Mouse (Mus musculus): ENCODE results near the gene Armh3. TPM values are rescaled to one million over a fixed set of nuclear protein-coding genes. Genes with fewer than 3 reads are reported as not detected.

Gene Armh3
- polyA plus RNA-seq (2014; fragmentation: Illumina TruSeq; extraction: RNeasy Lipid Tissue Mini Kit (QIAGEN cat#74804); ENCODE audit: low read depth, low replicate concordance): 7.2 TPM

DNA sequence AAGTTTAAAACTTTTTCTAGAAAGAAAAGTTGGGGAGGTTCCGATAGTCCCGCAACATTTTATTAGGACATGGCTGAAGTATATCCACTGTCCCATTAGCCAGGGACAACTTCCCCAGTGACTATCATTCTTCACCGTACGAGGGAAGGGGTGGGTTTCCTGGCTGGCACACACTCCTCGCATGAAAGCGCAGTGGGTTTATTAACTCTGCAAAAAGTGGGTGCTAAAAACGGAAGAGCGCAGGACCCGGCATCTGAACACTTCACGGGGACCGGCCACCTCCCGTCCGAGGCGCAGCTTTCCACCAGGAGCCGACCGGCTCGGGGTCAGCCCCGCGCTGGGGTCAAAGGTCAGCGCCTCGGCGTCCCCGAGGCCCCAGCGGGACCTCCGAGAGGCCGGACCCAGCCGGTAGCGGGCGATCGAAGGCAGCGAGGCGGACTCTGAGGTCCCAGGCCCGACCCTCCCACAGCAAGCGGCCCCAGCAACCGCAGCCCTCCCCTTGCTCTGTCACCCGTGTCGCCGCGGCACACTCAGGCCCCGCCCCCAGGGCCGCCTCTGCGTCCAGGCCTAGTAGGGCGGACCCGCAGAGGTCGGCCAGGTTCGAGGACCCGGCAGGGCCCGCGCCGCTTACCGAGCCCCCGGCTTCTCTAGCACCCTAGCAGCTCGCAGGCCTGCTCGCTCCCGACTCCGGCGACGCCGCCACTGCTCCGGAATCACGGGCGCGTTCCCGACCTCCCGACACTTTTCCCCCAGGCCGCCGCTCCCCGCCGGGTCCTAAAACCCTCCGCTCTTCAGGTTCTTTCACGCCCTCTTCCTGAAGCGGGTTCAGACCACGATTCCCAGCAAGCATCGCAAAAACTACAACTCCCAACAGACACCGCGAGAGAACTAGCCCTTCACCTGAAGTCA lies at the start of gene Armh3:
Armh3 (minus strand) TSS at position 704 of the 909 bp plus-strand sequence.

DNA sequence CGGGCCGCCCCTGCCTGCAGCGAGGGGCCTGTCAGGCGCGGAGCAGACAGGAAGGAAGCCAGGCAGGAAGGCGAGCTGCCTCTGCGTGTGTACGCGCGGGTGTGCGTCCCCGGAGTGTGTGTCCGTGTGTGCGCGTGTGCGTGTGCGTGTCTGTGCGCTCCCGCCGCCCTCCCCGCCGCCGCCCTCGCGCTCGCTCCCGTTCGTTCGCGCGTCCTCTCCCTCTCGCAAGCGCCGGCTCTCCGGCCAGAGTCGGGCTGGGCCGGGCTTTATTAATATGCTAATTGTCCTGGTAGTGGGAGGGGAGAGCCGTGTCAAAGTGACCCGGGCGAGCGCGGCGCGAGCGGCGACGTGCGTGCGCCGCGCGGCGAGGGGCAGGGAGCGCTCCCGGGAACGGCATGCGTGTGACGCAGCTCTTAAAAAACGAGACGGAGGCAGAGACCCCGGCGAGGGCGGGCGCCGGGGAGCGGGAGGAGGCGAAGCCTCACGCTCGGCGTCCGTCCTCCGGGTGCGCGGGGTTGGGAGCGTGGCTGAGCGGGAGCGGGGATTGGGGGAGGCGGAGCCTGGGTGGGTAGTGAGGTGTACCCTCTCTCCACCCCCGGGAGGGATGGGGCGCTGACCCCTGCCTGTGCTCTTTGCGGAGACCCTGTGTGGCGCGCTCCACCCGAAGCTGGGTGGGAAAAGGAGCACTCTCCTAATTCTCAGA lies 46.9 kb upstream of the Armh3 start, which contains the start of gene Ldb1:
Ldb1 (minus strand) TSS at position 222 of the 703 bp plus-strand sequence.

DNA sequence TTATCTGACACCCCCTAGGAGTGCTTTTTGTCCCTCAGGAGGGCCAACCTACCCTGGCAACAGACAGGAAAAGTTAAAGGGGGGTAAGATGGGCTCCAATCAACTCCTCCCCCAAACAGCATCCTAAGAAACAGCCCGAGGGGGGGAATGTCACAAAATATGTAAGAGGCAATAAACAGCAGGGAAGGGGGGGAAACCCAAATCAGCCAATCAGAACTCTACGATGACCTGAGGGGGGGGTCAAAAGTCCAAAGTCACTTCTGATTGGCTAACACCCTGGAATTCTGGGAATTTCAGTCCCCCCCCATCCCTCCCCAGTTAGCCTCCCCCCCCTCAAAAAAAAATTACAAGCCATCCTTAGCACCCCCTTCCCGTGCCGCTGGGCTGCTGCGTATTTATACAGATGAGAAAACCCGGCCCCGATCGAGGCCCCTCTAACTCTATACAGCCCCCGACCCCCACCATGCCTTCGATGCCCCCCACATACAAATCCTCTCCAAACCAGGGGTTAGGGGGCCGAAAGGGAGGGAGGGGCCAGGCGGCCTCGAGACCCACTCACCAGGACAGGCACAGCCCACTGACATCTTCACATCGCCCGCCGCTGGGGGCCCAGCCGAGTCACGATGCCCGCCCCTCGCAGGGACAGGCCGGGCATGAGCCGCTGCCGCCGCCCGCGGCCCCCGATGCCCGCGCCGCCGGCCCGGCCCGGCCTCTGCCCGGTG lies 46.1 kb upstream of the Armh3 start, which contains the start of gene Pprc1:
Pprc1 (plus strand) TSS at position 616 of the 722 bp plus-strand sequence.

DNA sequence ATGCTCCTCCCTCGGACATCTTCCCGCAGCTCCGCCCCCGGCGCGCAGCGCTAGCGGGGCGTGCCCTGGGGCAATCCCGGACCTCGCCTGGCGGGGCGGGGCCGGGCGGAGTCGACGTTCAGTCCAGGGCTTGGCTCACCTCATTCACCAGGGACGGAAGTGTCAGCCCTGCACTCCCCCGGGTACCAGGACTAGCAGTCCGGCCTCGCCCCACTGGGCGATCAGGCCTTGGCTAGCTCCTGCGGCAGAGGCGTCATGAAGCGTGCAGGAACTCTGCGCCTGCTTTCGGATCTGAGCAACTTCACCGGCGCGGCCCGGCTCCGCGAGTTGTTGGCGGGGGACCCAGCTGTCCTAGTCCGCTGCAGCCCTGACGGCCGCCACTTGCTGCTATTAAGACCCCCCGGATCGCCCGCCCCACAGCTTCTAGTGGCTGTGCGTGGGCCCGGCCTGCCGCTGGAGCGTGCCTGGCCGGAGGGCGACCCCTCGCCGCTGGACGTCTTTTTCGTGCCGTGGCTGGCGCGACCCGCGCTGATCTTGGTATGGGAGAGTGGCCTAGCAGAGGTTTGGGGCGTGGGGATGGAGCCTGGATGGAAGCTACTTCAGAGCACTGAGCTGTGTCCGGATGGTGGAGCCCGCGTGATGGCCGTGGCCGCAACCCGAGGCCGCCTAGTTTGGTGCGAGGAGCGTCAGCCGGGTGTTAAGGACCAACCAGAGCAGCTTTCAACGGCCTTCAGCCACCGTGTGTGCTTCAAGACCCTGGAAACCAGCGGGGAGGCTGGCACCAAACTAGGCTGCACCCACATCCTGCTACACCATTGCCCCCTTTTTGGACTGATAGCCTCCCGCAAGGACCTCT lies 5.3 kb upstream of the Armh3 start, which contains the start of gene Hps6:
Hps6 (plus strand) TSS at position 138 of the 856 bp plus-strand sequence.

DNA sequence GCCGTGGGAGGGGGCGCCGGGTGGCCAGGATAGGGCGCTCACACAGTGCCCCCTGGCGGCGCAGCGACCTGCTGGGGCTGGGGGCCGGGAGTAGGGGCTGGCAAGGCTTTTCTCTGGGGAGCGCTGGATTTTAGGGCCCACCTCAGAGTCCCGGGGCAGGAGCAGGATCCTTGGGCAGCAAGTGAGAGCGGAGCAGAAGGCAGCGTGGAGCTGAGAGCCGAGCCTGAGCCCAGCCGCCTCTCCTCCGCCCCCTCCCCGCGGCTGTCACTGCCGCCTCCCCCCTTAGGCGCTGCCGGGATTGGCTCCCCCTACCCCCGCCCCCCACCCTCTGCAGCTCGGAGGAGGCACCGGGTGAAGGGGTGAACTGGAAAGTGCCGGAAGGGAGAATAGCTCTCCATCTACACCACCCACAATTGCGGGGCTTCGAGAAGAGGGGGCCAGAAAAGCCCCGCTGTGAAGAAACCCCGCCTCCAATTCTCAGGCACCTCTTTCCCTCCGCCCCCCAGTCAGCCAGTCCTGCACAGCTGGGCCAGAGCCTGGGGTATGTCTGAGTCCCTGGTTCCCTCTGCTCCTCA lies 182.4 kb downstream of the Armh3 start, which contains the start of gene Kcnip2:
Kcnip2 (minus strand) TSS at position 231 of the 575 bp plus-strand sequence.

DNA sequence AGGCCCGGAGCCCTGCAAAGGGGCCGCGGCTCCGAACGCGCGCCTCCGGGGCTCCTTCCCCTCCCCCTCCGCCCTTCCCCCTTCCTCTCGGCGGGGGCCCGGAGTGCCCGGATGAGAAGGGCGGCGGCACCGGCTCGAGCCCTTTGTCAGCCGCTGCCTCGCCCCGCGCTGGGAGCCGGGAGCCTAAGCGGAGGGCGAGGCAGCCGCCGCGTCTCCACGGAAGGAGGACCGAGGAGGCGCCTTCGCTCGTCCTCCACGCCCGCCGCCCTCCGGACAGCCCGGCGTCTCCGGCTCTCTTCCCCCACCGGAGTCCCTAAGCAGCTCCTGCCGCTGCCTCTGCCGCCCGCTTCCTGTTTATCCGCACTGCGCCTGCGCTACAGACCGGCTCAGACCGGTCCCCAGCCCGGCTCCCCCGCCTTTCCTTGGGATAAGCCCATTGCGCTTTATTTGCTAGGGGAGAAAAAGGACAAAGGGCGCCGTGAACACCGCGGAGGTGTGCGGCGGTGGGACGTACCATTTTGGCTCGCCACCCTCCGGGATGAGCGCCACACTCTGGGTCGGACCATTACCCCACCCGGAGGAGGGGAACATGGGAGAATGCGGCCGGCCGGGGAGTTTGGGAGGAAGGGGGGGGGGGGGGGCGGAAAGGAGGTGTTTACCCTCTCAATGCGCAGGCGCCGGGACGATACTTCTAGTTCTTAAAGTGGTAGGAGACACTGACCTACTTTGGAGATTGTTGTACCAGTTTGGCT lies 214.9 kb downstream of the Armh3 start, which contains the start of gene Mgea5:
Mgea5 (minus strand) TSS at position 657 of the 752 bp plus-strand sequence.

Other genes with a start within 250 kb of the Armh3 start
- gene Npm3, start 248.9 kb downstream of the Armh3 start, polyA plus RNA-seq (2014; fragmentation: Illumina TruSeq; extraction: RNeasy Lipid Tissue Mini Kit (QIAGEN cat#74804); ENCODE audit: low read depth, low replicate concordance): 8.3 TPM
- 59.3 TPM for gene Mgea5, start 214.7 kb downstream of the Armh3 start, polyA plus RNA-seq (2014; fragmentation: Illumina TruSeq; extraction: RNeasy Lipid Tissue Mini Kit (QIAGEN cat#74804); ENCODE audit: low read depth, low replicate concordance)
- gene Kcnip2, start 182.4 kb downstream of the Armh3 start, polyA plus RNA-seq (2014; fragmentation: Illumina TruSeq; extraction: RNeasy Lipid Tissue Mini Kit (QIAGEN cat#74804); ENCODE audit: low read depth, low replicate concordance): not detected
- gene Hps6, start 5.0 kb upstream of the Armh3 start, polyA plus RNA-seq (2014; fragmentation: Illumina TruSeq; extraction: RNeasy Lipid Tissue Mini Kit (QIAGEN cat#74804); ENCODE audit: low read depth, low replicate concordance): not detected
- 5.0 TPM for gene Pprc1, start 46.4 kb upstream of the Armh3 start, polyA plus RNA-seq (2014; fragmentation: Illumina TruSeq; extraction: RNeasy Lipid Tissue Mini Kit (QIAGEN cat#74804); ENCODE audit: low read depth, low replicate concordance)
- 7.0 TPM for gene Ldb1, start 46.7 kb upstream of the Armh3 start, polyA plus RNA-seq (2014; fragmentation: Illumina TruSeq; extraction: RNeasy Lipid Tissue Mini Kit (QIAGEN cat#74804); ENCODE audit: low read depth, low replicate concordance)
- 5.4 TPM for gene Nolc1, start 77.4 kb upstream of the Armh3 start, polyA plus RNA-seq (2014; fragmentation: Illumina TruSeq; extraction: RNeasy Lipid Tissue Mini Kit (QIAGEN cat#74804); ENCODE audit: low read depth, low replicate concordance)
- gene Elovl3, start 133.4 kb upstream of the Armh3 start, polyA plus RNA-seq (2014; fragmentation: Illumina TruSeq; extraction: RNeasy Lipid Tissue Mini Kit (QIAGEN cat#74804); ENCODE audit: low read depth, low replicate concordance): 19.7 TPM
- gene Pitx3, start 149.8 kb upstream of the Armh3 start, polyA plus RNA-seq (2014; fragmentation: Illumina TruSeq; extraction: RNeasy Lipid Tissue Mini Kit (QIAGEN cat#74804); ENCODE audit: low read depth, low replicate concordance): not detected
- gene Gbf1, start 154.0 kb upstream of the Armh3 start, polyA plus RNA-seq (2014; fragmentation: Illumina TruSeq; extraction: RNeasy Lipid Tissue Mini Kit (QIAGEN cat#74804); ENCODE audit: low read depth, low replicate concordance): 7.9 TPM